Mouse (Mus musculus) hindbrain, postnatal 0 days (tissue): ENCODE data around the gene Cdh23. TPM values are rescaled to one million over a fixed set of nuclear protein-coding genes. Genes with fewer than 3 reads are reported as not detected.
A peak's percentile ranks its signal among the peaks of the same experiment; 100 is the strongest.

Experiments used
- ATAC-seq: fragments of 200-750 bp; cut with Nextera tagmentation; 2 replicates; pipeline ENCODE4 v1.8.0; 2017; ENCODE audit warnings: mild to moderate bottlenecking, moderate TSS enrichment, moderate library complexity
- DNase-seq: peaks from one replicate; pipeline ENCODE4 v3.0.0-alpha.2; 2015; ENCODE audit warnings: low spot score
- H3K27ac ChIP-seq: fragments of 300-500 bp; sonication (generic); 2 replicates; pipeline ENCODE4 v1.5.1; 2014; ENCODE audit warnings: mild to moderate bottlenecking
- H3K27me3 ChIP-seq: fragments of 300-500 bp; sonication (generic); 2 replicates; pipeline ENCODE4 v1.6.1; 2014; ENCODE audit warnings: low read length, mixed read lengths; ENCODE audit not compliant: insufficient read depth
- H3K36me3 ChIP-seq: fragments of 300-500 bp; sonication (generic); 2 replicates; pipeline ENCODE4 v1.6.1; 2014; ENCODE audit warnings: low read length, mixed read lengths; ENCODE audit not compliant: insufficient read depth
- H3K4me1 ChIP-seq: fragments of 300-500 bp; sonication (generic); 2 replicates; pipeline ENCODE4 v1.6.1; 2014; ENCODE audit warnings: antibody characterized with exemption, low read length, mixed read lengths; ENCODE audit not compliant: insufficient read depth
- H3K4me2 ChIP-seq: fragments of 300-500 bp; sonication (generic); 2 replicates; pipeline ENCODE4 v1.6.1; 2014; ENCODE audit warnings: low read depth, mild to moderate bottlenecking, low read length, moderate library complexity, mixed read lengths
- H3K4me3 ChIP-seq: fragments of 300-500 bp; sonication (generic); 2 replicates; pipeline ENCODE4 v1.5.1; 2014; ENCODE audit warnings: low read length
- H3K9ac ChIP-seq: fragments of 300-500 bp; sonication (generic); replicated peaks from 2 replicates; pipeline ENCODE4 v1.6.1; 2014; ENCODE audit warnings: mild to moderate bottlenecking, low read length, moderate library complexity, mixed read lengths
- H3K9me3 ChIP-seq: fragments of 300-500 bp; sonication (generic); 2 replicates; pipeline ENCODE4 v1.6.1; 2016; ENCODE audit warnings: low read length, mixed read lengths
- CTCF ChIP-seq: IDR thresholded peaks from 2 replicates; pipeline ENCODE4 v1.5.1; 2016; ENCODE audit warnings: antibody characterized with exemption, control low read depth, low read depth
- WGBS: fragments of 180-500 bp; shearing (Covaris S2); extraction: QIAGEN DNeasy Blood & Tissue Kit; methylation state at CpG from one replicate; pipeline ENCODE4 v1.1.7; 2014; 5-methylcytosine and 5-hydroxymethylcytosine counted together
- polyA plus RNA-seq: library from polyadenylated mRNA; unstranded; fragments of >200 nt; fragmentation: Nextera tagmentation; extraction: Ambion mirVana; gene quantifications from 2 replicates; pipeline ENCODE4 v1.2.1, GENCODE M21; 2015
- total RNA-seq: library from RNA; depleted of rRNA; stranded (reverse); fragments of >200 nt; gene quantifications from 2 replicates; pipeline ENCODE4 v1.2.3, GENCODE M21; 2014

Cdh23 gene
- total and polyA plus RNA-seq, 2 experiments from 2014 or later, result 3.5 to 31.8 TPM

- H3K36me3 ChIP-seq, result no peaks in the 10 kb centered on the region
- no peaks in the 10 kb centered on the region for H3K27me3 ChIP-seq
- no peaks in the 10 kb centered on the region for H3K9me3 ChIP-seq
- DNase-seq (no peak), ATAC-seq (no peak)
- WGBS, result 75% methylated on average over 9 of the region's 9 CpGs
- no peak overlapping the region for H3K4me2 ChIP-seq
- H3K27ac ChIP-seq, result no peak overlapping the region; the same call in 1 of the 2 replicates
- H3K9ac ChIP-seq, result no peak overlapping the region
- H3K4me3 ChIP-seq, result no peak overlapping the region
- H3K4me1 ChIP-seq, result no peaks in the 10 kb centered on the region
- no peak for TF ChIP-seq CTCF
Observed at GRCm38 (mm10) chr10:60379419-60379957, 316.8 kb downstream of the Cdh23 start.

- no peaks in the 10 kb centered on the region for H3K9me3 ChIP-seq
- H3K4me3 ChIP-seq, result no peak overlapping the region
- H3K4me2 ChIP-seq, result no peak overlapping the region
- 81% methylated on average over 16 of the region's 16 CpGs for WGBS
- no peak overlapping the region for H3K9ac ChIP-seq
- no peak overlapping the region for H3K27ac ChIP-seq
- no peak for TF ChIP-seq CTCF
- H3K36me3 ChIP-seq, result no peaks in the 10 kb centered on the region
- no peak; the same call in 1 of the 2 replicates for ATAC-seq
- DNase-seq, result no peak
- no peaks in the 10 kb centered on the region for H3K27me3 ChIP-seq
- H3K4me1 ChIP-seq, result no peaks in the 10 kb centered on the region
Observed at GRCm38 (mm10) chr10:60376704-60377103, 319.6 kb downstream of the Cdh23 start.

DNA sequence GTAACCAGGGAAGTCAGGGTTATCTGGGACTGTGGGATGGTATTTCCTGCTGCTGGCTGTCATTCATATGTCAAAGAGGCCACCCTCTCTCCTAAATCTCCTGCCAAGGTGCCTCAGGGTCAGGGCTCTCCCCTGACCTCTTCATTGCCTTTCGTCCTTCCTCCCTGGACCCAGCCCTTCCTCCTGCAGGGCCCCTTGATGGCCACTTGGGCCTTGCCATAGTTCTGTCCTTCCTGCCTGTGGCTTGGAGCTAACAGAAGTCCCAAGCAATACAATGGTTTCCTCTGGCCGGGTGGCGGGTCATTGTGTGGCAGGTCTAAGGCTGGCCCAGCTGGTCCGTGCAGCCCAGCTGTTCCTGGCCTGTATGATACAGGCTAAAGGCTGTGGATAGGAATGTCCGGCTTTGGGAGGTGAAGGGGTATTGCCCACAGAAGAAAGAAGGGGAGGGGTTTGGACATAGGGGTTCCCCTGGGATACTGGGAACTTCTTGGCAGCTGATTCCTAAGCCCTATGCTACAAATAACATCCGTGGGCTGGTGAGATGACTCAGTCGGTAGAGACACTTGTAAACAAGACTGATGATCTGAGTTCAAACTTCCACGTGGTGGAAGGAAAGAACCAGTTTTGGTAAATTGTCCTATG is 322.2 kb downstream of the Cdh23 start:
- H3K4me3 ChIP-seq, result no peak overlapping the region
- ATAC-seq (no peak), DNase-seq (no peak)
- H3K4me2 ChIP-seq, result no peak overlapping the region
- no peaks in the 10 kb centered on the region for H3K4me1 ChIP-seq
- TF ChIP-seq CTCF, result no peak
- no peaks in the 10 kb centered on the region for H3K36me3 ChIP-seq
- H3K9me3 ChIP-seq, result no peaks in the 10 kb centered on the region
- no peaks in the 10 kb centered on the region for H3K27me3 ChIP-seq
- WGBS, result 54% methylated on average over 8 of the region's 8 CpGs
- H3K9ac ChIP-seq, result no peak overlapping the region
- no peak overlapping the region for H3K27ac ChIP-seq

DNA sequence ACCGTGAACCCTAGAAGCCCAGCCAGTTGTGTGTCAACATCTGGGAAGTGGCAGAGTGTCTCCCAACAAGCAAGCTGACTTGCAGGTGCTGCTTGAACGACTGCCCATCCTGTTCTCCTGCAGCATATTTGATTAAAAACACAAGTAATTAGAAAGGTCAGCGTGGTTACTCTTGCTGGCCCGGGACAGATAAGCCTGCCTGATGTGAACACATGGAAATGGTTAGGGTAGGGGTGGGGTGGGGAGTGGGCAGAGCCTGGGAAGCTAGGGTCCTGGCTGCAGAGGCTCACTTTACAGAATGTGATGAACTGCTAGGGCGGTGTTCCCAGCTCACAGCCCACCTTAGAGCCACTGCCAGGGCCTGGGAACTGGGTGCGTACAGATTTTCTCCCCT is 322.8 kb downstream of the Cdh23 start:
- no peaks in the 10 kb centered on the region for H3K36me3 ChIP-seq
- no peak overlapping the region for H3K4me2 ChIP-seq

DNA sequence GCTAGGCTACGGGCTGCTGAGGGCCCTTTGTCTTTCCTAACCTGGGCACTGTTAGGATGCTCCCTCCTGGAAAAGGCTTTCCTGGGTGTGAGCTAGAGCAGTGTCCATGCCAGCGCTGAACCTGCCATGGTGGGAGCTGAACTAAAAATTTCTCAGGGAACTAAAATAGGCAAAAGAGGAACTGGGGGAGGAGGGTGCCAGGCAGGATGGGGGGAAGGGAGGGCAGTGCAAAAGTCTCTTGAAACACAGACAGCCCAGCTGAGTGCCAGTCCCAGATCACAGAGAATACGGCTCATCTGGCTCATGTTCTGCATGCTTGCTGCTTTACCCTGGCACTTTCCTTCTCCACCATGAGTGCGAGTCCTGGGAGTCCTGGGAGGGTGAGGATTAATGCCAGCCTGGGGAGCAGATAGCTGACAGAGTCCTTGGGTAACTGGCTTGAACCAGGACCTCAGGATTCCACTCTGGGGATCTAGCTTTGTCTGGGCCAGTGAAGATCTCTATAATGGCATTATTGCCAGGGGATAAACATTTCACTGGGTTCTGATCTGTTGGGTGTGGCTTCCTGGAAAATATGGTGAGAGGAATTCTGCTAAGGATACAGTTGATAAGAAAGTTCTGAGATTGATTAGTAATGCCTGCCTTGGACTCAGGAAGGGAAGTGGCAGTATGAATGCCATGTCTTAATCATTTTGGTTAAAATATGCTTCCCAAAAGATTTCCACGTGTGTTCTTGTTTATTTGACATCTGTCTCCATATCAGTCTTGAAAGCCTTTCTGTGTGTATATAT is 324.5 kb downstream of the Cdh23 start:
- H3K27ac ChIP-seq, result no peak overlapping the region
- H3K27me3 ChIP-seq, result no peaks in the 10 kb centered on the region
- 79% methylated on average over 5 of the region's 5 CpGs for WGBS
- no peak for ATAC-seq
- H3K9ac ChIP-seq, result no peak overlapping the region
- H3K9me3 ChIP-seq, result no peaks in the 10 kb centered on the region
- no peak for TF ChIP-seq CTCF
- no peak overlapping the region for H3K4me3 ChIP-seq
- DNase-seq, result no peak
- H3K36me3 ChIP-seq, result no peaks in the 10 kb centered on the region
- no peak overlapping the region for H3K4me2 ChIP-seq
- H3K4me1 ChIP-seq, result no peaks in the 10 kb centered on the region

More for the DNA sequence above, 322.8 kb downstream of the Cdh23 start:
- ATAC-seq (no peak), DNase-seq (no peak)
- H3K27ac ChIP-seq, result no peak overlapping the region
- H3K4me3 ChIP-seq, result no peak overlapping the region
- 79% methylated on average over 6 of the region's 6 CpGs for WGBS
- H3K27me3 ChIP-seq, result no peaks in the 10 kb centered on the region
- no peaks in the 10 kb centered on the region for H3K9me3 ChIP-seq
- H3K4me1 ChIP-seq, result no peaks in the 10 kb centered on the region
- no peak for TF ChIP-seq CTCF
- H3K9ac ChIP-seq, result no peak overlapping the region

DNA sequence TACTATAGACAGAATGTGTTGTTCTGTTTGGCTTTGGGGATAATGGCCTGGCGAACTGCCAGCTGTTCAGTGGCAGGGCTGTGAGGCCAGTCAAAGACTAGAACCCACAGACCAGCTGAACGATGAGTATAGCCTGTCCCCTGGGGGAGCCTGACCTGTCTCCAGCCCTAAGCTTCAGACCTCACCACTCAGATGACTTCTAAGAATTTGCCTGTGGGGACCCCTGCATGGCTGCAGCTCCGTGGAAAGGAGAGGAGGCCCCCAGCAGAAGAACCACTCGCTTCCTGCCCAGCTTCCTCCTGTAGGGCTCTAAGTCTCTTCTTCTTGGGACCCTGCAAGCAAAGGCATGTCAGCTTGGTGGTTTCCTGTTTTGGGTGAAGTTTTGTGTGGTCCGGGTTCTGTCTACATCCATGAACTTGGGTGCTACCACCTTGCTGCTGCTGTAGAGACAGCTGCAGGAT is 325.7 kb downstream of the Cdh23 start:
- peak; percentile 23 for DNase-seq
- Histone ChIP-seq H3K27ac (no peak overlapping the region), H3K36me3 (no peaks in the 10 kb centered on the region), H3K4me2 (no peak overlapping the region), H3K4me1 (no peaks in the 10 kb centered on the region), H3K9me3 (no peaks in the 10 kb centered on the region), H3K9ac (no peak overlapping the region), H3K27me3 (no peaks in the 10 kb centered on the region), H3K4me3 (no peak overlapping the region)
- TF ChIP-seq CTCF, result no peak
- peak; percentile 25; the same call in 1 of the 2 replicates for ATAC-seq
- 62% methylated on average over 5 of the region's 5 CpGs for WGBS
